Mouse (Mus musculus): Measurements from ENCODE around the gene Ttc7.

The Ttc7 gene

DNA sequence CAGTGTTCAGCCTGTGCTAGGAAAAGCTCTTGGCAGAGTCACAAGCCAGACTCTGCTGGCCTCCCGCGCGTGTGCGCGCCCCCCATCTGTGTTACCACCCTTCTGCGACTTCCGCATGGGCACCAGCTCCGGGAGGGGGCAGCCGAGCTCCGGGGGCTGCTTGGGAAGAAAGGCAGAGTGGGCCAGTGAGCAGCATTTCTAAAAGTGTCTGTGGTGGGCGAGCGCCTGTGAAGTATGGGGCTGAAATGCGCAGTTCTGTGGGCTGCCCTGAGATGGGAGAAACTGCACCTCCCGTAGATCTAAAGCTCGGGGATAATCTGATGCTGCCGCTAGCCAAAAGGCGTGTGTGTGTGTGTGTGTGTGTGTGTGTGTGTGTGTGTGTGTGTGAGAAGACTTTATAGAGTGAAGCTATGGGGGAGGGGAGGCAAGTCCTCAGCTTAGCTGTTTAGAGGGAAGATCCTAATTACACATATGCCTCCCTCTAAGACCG is 86.6 kb downstream of the Ttc7 start:
- no peak for DNase-seq

DNA sequence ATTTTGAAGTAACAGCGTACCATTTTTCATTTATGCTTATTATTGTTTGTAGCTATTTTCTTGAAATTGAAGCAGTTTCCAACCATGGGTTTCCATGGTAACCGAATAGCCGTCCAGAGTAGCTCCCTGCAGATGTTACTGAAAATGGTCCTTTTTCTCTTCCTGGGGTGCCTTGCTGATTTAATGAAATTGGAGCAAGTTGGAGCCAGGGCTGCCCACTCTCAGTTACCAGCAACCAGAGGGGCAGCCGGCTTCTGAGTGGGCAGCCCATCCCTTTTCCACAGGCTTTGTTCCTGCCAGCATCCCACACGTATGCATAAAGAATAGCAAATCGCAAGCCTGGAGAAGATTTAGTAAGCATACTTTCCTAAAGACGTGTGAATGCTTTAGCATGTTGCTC is 89.5 kb downstream of the Ttc7 start:
- peak; percentile 79 for DNase-seq

GRCm38 (mm10) chr17:87373327-87373726 is 90.6 kb downstream of the Ttc7 start:
- DNase-seq, result peak; percentile 87

- DNase-seq, result peak; percentile 97
These were observed 93.3 kb downstream of the Ttc7 start for GRCm38 (mm10) chr17:87375941-87376511.

DNA sequence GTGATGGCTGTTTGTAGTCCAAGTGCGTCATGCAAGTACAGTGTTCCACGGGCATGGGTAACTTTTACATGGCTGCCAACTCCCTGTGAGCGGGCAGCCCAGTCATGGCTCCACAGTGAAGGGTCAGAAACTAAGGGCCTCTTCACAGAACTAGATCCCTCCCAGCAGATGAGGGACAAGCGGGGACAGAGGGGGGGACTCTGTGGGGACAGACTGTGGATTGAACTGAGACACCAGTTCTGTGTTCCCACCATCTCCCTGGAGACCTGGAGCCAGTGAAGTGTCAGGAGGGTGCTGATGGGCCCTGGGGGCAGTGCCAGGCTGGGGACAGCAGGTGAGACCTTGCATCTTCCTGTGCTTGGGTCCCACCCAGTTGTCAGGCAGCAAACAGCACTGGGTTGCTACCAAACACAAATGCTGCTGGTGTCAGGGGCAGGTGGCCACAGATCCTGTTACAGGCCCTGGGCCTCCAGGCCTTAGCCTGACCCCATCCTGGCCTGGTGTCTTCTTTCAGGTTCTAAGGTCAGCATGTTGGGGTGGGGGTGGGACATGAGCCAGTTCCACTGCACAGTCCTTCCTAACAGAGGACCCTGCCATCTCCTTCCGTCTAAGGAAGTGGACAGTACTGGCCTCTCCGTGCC is 94.3 kb downstream of the Ttc7 start:
- peak; percentile 95 for DNase-seq

- peak; percentile 90 for DNase-seq
These were observed 94.8 kb downstream of the Ttc7 start for GRCm38 (mm10) chr17:87377536-87377935.

- peak; percentile 98 for DNase-seq
These were observed 95.9 kb downstream of the Ttc7 start for GRCm38 (mm10) chr17:87378354-87379159.

GRCm38 (mm10) chr17:87379160-87379624 is 96.5 kb downstream of the Ttc7 start:
- DNase-seq, result no peak

DNA sequence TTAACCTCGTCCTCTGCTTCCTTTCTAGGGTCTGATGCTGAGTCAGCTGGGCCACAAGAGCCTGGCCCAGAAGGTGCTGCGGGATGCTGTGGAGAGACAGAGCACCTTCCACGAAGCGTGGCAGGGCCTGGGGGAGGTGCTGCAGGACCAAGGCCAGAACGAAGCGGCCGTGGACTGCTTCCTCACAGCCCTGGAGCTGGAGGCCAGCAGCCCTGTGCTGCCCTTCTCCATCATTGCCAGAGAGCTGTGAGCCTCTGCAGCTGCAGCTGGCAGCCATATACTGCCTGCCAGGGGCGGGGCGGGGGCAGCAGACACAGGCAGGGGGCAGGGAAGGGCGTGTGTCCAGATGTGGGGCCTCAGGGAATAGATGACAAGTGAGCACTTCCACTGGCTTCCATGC is 97.1 kb downstream of the Ttc7 start:
- peak; percentile 96 for DNase-seq

DNA sequence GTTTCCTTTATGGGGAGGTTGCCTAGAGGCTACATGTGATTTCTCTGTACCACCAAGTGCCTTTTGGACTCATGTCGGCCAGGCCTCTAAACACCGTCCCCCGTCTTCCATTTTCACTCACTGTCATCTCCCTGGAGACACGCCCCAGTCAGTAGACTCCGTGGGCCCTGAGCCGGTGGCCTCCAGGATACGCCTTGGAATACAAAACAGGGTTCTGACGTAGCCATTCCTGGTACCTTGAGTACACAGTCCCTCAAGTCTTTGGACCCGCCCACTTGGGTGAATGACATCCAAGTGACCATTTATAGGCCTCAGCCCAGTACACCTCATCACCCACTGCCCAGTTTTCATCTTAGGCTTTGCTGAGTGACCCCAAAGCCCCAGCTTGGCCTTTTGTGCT is 98.0 kb downstream of the Ttc7 start:
- peak; percentile 91 for DNase-seq

GRCm38 (mm10) chr17:87385835-87386234 is 103.1 kb downstream of the Ttc7 start:
- peak; percentile 93 for DNase-seq

DNA sequence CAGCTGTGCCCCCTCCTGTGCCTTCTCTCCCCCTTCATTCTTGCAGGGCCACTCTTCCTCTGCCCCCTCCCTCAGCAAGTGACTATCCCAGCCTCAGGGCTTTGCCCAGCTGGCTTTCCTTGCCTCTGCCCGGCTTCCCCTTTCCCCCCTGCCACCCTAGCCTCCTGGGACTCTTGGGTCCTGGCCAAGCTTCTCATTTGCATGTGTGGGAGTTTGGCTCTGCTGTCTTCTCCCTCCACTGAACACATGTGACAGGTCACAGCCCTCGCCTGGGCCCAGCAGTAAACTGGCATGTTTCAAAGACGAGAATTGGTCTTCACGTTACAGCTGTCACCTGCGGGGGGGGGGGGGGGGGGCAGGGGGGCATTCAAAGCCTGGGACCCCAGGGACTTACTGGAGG is 104.4 kb downstream of the Ttc7 start:
- peak; percentile 97 for DNase-seq

DNA sequence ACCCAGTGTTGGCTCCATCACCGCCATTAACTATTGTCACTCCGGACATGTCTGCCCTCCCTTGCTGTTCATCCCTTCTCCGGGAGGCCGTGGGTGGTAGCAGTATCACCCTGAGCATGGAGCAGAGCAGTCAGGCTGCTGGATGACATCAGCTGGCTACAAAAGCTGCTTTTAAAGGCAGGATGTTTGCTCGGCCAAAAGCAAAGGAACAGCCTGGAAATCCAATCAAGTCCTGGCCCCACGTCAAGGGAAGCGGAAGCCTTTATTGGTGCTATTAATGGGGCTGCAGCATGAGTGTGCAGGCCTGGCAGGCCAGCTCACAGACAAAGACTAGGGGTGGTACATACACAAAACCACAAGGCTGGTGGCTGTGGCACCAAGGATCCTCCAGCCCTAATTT is 108.6 kb downstream of the Ttc7 start:
- peak; percentile 99 for DNase-seq

DNA sequence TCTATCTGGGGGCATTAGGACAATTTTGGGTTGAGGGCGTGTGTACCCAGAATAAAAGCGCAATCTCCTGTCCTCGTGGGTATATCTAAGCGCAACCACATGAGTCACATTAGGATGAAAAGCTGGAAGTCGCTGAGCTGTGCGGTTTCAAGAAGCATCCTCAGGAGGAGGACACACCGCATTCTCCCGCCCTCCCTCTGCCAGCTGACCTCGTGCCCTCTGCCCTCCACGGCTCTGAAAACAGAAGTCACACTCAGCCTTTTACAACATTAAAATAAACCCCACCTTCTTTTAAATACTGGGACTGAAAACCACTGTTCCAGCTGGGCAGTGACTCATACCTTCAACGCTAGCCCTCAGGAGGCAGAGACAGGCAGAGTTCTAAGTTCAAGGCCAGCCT is 114.4 kb downstream of the Ttc7 start:
- DNase-seq, result peak; percentile 90

- no peak for DNase-seq
These were observed 119.8 kb downstream of the Ttc7 start for GRCm38 (mm10) chr17:87402444-87402843.

- peak; percentile 85 for DNase-seq
These were observed 120.8 kb downstream of the Ttc7 start for GRCm38 (mm10) chr17:87403462-87403861.

- DNase-seq, result peak; percentile 96
These were observed 122.9 kb downstream of the Ttc7 start for GRCm38 (mm10) chr17:87405576-87405975.

DNA sequence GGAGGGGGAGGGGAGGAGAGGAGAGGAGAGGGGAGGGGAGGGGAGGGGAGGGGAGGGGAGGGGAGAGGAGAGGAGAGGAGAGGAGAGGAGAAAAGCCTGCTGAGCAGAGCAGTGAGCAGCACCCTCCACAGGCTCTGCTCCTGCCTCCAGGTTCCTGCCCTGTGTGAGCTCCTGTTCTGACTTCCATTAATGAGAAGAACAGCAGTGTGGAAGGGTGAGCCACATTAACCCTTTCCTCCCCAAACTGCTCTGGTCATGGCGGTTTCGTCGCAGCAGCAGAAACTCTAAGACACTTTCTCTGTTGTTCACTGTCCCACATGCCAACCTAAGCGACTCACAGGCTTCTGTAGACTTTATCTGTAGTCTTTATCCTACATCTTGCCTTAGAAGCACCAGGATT is 124.0 kb downstream of the Ttc7 start:
- no peak for DNase-seq

DNA sequence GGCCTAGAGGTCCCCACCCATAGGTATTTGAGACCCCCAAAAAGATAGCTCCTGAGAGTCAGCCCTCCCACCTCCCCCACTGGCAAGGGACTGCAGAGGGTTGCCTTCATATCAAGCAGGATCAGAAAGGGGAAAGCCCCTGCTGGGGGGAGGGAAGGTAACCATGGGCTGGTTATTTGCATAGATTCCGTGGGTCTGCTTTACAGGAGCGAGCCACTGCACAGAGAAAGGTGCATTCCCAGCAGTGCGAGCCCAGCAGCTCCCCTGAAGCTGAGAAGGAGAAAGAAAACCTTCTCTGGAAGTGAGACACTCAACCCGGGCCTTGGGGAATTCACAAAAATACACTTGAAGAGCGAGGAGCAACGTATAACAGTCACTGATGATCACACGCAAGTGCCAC is 135.4 kb downstream of the Ttc7 start:
- DNase-seq, result no peak

DNA sequence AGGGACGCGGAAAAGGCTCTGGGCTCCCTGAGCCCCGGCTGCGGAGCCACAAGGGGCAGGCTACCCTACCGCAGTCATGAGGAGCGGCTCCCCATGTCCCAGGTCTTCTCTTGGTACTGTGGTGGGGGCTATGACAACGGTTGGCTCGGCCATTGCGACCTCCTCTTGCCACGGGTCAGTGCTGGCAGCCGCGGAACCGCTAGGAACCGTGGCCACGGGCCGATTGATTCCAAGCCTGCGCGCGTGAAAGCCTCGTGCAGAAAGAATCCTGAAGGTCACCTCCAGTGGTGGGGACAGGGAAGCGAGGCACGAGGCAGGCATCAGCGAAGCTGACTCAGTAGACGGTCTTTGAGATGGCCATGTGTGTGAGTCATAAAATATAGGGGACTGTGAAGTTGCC is 144.8 kb downstream of the Ttc7 start, which contains the start of gene Stpg4:
Stpg4 (minus strand) TSS at position 231 of the 400 bp plus-strand sequence.
- peak; percentile 81 for DNase-seq

DNA sequence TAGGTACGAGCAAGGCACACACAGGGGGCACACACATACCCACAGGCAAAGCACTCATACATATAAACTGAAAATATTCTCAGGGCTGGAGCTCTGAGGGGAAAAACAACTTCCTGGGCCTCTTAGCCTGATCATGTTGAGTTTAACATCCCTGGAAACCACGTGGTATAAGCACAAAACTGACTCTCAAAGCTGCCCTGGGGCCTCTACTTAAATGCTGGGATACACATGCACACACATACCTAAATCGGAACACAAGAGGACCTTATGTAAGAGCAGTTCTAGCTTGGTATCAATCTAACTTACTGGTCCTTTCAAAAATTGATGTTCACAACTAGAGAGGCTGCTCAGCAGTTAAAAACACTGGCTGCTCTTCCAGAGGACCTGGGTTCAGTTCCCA is 146.7 kb downstream of the Ttc7 start:
- peak; percentile 65 for DNase-seq

Measured in heart, adult 11 months (tissue).